Mouse (Mus musculus) myocyte (in vitro differentiated cells): ENCODE data around the gene Ranbp9.

Source experiments
- CEBPB ChIP-seq: IDR thresholded peaks from 2 replicates; pipeline ENCODE4 v1.6.1; 2011; ENCODE audit warnings: mild to moderate bottlenecking, moderate library complexity; ENCODE audit not compliant: poor library complexity, insufficient read depth, severe bottlenecking
- E2F4 ChIP-seq: IDR thresholded peaks from one replicate; pipeline ENCODE4 v1.6.1; 2011; ENCODE audit warnings: mild to moderate bottlenecking, control low read depth, moderate library complexity; ENCODE audit not compliant: insufficient read depth
- MAX ChIP-seq: IDR thresholded peaks from one replicate; pipeline ENCODE4 v1.6.1; 2011; ENCODE audit warnings: low read depth, mild to moderate bottlenecking, control low read depth
- MYOD1 ChIP-seq, 3 experiments: IDR thresholded peaks; one replicate each; pipeline ENCODE4 v1.6.1; 2011; ENCODE audit warnings: control low read depth in 2 of 3, low read depth in 2 of 3, mild to moderate bottlenecking in 2 of 3, moderate library complexity in 1 of 3; ENCODE audit not compliant: insufficient read length in 2 of 3, control insufficient read depth in 1 of 3
- MYOG ChIP-seq, 3 experiments: IDR thresholded peaks; one replicate each; pipeline ENCODE4 v1.6.1; 2011; ENCODE audit warnings: control low read depth in 2 of 3, low read depth in 2 of 3, mild to moderate bottlenecking in 2 of 3; ENCODE audit not compliant: insufficient read length in 2 of 3, control insufficient read depth in 1 of 3, insufficient read depth in 1 of 3
- POLR2A ChIP-seq: IDR thresholded peaks from one replicate; pipeline ENCODE4 v1.6.1; 2011; ENCODE audit warnings: low read depth, mild to moderate bottlenecking, control low read depth, moderate library complexity; ENCODE audit not compliant: insufficient read length
- POLR2AphosphoS2 ChIP-seq: IDR thresholded peaks from one replicate; pipeline ENCODE4 v1.6.1; 2011; ENCODE audit warnings: low read depth, control low read depth; ENCODE audit not compliant: insufficient read length
- REST ChIP-seq: IDR thresholded peaks from one replicate; pipeline ENCODE4 v1.6.1; 2011; ENCODE audit warnings: mild to moderate bottlenecking, control low read depth, moderate library complexity; ENCODE audit not compliant: insufficient read depth, insufficient read length
- SRF ChIP-seq: IDR thresholded peaks from one replicate; pipeline ENCODE4 v1.6.1; 2011; ENCODE audit warnings: low read depth; ENCODE audit not compliant: control insufficient read depth, insufficient read length
- TCF12 ChIP-seq: IDR thresholded peaks from one replicate; pipeline ENCODE4 v1.6.1; 2011; ENCODE audit warnings: mild to moderate bottlenecking, control low read depth; ENCODE audit not compliant: poor library complexity, insufficient read depth, severe bottlenecking
- TCF3 ChIP-seq: IDR thresholded peaks from one replicate; pipeline ENCODE4 v1.6.1; 2011; ENCODE audit warnings: low read depth, control low read depth; ENCODE audit not compliant: insufficient read length
- USF1 ChIP-seq: IDR thresholded peaks from one replicate; pipeline ENCODE4 v1.6.1; 2011; ENCODE audit warnings: low read depth, mild to moderate bottlenecking, control low read depth, moderate library complexity

DNA sequence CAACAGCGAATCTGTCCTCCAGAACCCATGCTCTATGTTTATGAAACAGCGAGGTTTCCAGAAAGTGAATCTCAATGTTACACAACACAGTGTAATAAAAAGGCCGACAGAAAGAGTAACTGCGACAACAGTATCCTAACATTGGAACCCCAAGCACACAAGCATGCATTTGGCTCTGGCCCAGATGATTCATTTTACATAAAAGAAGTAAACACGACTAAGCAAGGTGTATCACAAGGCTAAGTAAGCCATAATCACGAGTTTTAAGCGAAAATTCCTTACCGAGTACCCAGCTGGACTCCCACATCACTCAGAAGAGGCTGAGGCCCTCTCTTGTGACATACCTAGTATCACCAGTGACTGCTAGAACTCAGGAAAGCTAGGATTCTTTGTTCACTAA is 2.5 kb downstream of the Ranbp9 start:
- no peak for TF ChIP-seq POLR2A
- no peak for TF ChIP-seq E2F4
- no peak for TF ChIP-seq MYOD1 (IDR thresholded peaks at IDR 0.05; ENCODE audit: control insufficient read depth in 1 of 3, insufficient read length in 2 of 3, low read depth in 2 of 3)
- TF ChIP-seq MYOG (IDR thresholded peaks at IDR 0.05; ENCODE audit: control insufficient read depth in 1 of 3, insufficient read depth in 1 of 3, insufficient read length in 2 of 3, low read depth in 2 of 3) = no peak
- TF ChIP-seq MAX = no peak
- TF ChIP-seq POLR2AphosphoS2 = no peak
- no peak for TF ChIP-seq SRF
- no peak for TF ChIP-seq USF1
- no peak for TF ChIP-seq REST
- TF ChIP-seq CEBPB = peak; percentile 50; the same call in 1 of the 2 replicates
- TF ChIP-seq TCF12 = no peak
- TF ChIP-seq TCF3 = no peak
